Mouse (Mus musculus): Measurements from ENCODE around the gene Rcan1. TPM values are rescaled to one million over a fixed set of nuclear protein-coding genes. Genes with fewer than 3 reads are reported as not detected.

The Rcan1 gene
- polyA plus RNA-seq, 1 experiment, result 11.6 TPM

DNA sequence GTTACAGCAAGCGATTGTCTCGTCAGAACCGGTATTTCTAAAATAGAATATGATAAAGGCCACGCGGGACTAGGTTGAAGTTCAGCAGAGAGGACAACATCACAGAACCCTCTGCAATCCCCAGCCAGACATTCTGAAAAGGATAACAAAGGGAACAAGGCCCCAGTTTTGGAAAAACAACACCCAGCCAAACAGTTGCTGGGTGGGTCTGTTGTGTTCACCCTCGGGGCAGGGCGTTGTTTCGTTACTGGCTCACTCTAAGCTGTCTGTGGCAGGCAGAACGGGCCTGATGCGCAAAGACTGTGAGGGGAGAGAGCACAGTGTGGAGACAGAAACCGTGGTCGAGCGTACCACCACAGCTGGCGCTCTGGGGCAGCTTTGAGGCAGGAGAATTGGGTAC lies 2.2 kb downstream of the Rcan1 start:
- Histone ChIP-seq H3K27ac (ENCODE audit: control insufficient read depth, insufficient read depth, low read depth, low read length) (no peak overlapping the region), H3K36me3 (ENCODE audit: control insufficient read depth, insufficient read depth, low read length) (no peaks in the 10 kb centered on the region), H3K4me1 (ENCODE audit: control insufficient read depth, insufficient read depth, low read length) (peaks cover 5% of the 10 kb centered on the region), H3K4me3 (ENCODE audit: control insufficient read depth, low read depth, low read length) (no peak overlapping the region), H3K27me3 (ENCODE audit: control insufficient read depth, insufficient read depth, low read length) (no peaks in the 10 kb centered on the region)
- TF ChIP-seq CTCF (IDR thresholded peaks at IDR 0.05; ENCODE audit: control insufficient read depth, insufficient read depth, insufficient replicate concordance, low read depth, low read length), result no peak
- no peak for TF ChIP-seq POLR2A (IDR thresholded peaks at IDR 0.05; ENCODE audit: control insufficient read depth, low read depth, low read length)

DNA sequence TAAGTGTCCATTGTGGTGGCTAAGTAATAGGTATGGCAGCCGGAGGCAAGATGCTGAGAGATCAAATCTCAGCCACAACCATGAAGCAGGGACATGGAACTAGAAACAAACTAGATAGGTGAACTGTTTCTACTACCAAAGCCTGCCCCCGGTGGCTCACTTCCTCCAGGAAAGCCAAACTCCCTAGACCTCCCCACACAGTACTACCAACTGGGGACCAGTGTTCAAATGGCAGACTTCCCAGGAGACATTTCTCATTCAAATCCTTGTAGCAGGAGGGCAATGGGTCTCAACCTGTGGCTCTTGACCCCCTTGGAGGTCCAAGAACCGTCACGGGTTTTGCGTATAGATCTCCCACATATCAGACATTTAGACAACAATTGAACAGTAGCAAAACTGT lies 3.6 kb downstream of the Rcan1 start:
- H3K4me1 ChIP-seq (ENCODE audit: control insufficient read depth, insufficient read depth, low read length), result peaks cover 5% of the 10 kb centered on the region
- H3K36me3 ChIP-seq (ENCODE audit: control insufficient read depth, insufficient read depth, low read length), result no peaks in the 10 kb centered on the region
- H3K4me3 ChIP-seq (ENCODE audit: control insufficient read depth, low read depth, low read length), result no peak overlapping the region
- H3K27me3 ChIP-seq (ENCODE audit: control insufficient read depth, insufficient read depth, low read length), result no peaks in the 10 kb centered on the region
- no peak for TF ChIP-seq CTCF (IDR thresholded peaks at IDR 0.05; ENCODE audit: control insufficient read depth, insufficient read depth, insufficient replicate concordance, low read depth, low read length)
- TF ChIP-seq POLR2A (IDR thresholded peaks at IDR 0.05; ENCODE audit: control insufficient read depth, low read depth, low read length), result no peak
- no peak overlapping the region for H3K27ac ChIP-seq (ENCODE audit: control insufficient read depth, insufficient read depth, low read depth, low read length)

DNA sequence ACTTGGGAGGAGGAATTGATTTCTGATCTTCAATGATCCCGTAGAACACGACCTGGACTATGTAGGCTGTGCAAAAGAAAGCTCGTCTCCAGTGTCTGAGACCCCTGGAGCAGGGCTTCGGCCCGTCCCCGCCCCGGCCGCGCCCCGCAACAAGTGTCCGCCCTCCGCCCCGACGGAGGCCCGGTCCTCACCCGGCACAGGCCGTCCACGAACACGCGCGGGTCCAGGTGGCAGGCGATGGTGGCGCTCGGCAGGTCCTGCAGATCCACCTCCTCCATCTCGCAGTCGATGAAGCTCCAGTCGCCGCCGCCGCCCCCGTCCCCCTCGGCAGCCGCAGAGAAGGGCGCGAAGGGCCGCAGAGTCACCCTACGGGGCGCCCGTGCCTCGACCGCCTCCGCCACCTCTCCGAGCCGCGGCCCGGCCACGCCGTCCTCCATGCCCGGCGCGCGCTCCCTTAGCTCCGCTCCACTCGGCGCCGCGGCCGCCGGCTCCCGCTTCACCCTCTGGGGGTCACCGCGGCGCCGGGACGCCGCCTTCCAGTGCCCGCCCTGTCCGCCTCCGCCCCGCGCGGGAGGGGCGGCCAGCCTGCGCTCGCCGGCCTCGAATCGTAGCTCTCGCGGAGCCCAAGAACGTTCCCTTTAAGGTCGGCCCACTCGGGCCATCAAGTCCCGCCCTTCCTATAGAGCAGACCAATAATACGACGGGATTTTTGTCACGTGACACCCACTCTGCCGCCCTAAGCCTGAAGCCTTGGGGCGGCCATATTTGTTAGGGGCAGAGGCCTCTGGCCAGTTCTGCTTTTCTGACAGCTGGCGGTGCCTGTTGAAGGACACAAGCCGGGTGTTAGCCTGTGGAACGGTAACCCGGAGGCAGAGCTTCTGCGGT lies 4.8 kb downstream of the Rcan1 start:
- Histone ChIP-seq H3K4me3 (ENCODE audit: control insufficient read depth, low read depth, low read length) (peak overlapping the region; percentile 89), H3K36me3 (ENCODE audit: control insufficient read depth, insufficient read depth, low read length) (no peaks in the 10 kb centered on the region), H3K27me3 (ENCODE audit: control insufficient read depth, insufficient read depth, low read length) (no peaks in the 10 kb centered on the region), H3K4me1 (ENCODE audit: control insufficient read depth, insufficient read depth, low read length) (peaks cover 5% of the 10 kb centered on the region), H3K27ac (ENCODE audit: control insufficient read depth, insufficient read depth, low read depth, low read length) (peak overlapping the region; percentile 67)
- TF ChIP-seq POLR2A (IDR thresholded peaks at IDR 0.05; ENCODE audit: control insufficient read depth, low read depth, low read length), result no peak; the same call in 1 of the 2 replicates
- TF ChIP-seq CTCF (IDR thresholded peaks at IDR 0.05; ENCODE audit: control insufficient read depth, insufficient read depth, insufficient replicate concordance, low read depth, low read length), result no peak

DNA sequence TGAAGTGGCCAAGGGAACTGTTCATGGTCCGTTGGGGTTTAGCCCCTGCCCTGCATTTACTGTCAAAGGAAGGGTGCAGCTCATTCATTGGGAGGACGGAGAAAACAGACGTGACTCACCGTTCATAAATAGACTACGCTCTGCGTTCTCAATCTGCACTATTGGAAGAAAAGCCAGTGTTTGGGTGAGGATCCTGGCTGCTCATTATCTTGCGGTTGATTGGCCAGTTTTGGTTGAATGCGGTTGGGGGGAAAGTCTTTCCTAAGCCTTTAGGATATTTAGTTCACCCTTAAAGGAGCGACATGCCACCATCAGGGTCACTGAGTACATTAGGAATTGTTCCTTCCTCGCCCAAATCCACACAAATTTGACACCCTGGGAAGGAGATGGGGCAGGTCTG lies 5.4 kb downstream of the Rcan1 start:
- TF ChIP-seq CTCF (IDR thresholded peaks at IDR 0.05; ENCODE audit: control insufficient read depth, insufficient read depth, insufficient replicate concordance, low read depth, low read length), result no peak
- TF ChIP-seq POLR2A (IDR thresholded peaks at IDR 0.05; ENCODE audit: control insufficient read depth, low read depth, low read length), result no peak
- peaks cover 5% of the 10 kb centered on the region for H3K4me1 ChIP-seq (ENCODE audit: control insufficient read depth, insufficient read depth, low read length)
- no peaks in the 10 kb centered on the region for H3K36me3 ChIP-seq (ENCODE audit: control insufficient read depth, insufficient read depth, low read length)
- no peak overlapping the region for H3K27ac ChIP-seq (ENCODE audit: control insufficient read depth, insufficient read depth, low read depth, low read length)
- peak overlapping the region; percentile 89 for H3K4me3 ChIP-seq (ENCODE audit: control insufficient read depth, low read depth, low read length)
- H3K27me3 ChIP-seq (ENCODE audit: control insufficient read depth, insufficient read depth, low read length), result no peaks in the 10 kb centered on the region

DNA sequence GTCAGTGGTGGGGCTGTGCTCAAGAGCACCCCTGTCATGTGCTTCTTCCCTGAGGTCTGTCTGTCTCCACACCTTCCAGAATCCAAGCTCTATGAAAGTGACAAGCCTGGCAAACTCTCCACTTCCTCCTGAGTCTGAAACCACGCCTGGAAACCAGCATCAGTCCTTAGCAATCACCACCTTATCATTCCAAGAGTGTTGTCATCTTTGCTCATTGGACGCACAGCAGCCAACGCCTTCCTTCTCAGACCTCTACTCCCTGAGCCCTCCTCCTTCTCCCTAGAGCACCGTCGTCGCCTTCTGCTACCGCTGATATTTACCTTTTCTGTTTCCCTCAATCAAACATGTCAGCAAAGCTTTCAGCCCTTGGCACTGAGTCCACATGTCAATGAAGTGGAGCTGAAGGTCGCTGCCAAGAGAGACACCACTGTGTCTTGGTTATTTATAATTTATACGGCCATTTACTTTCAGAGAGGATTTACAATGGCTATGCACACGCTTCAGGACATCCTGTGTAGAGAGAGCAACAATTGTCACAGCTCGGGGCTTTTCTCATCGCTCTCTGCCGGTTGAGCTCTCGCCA lies 6.2 kb downstream of the Rcan1 start:
- no peak for TF ChIP-seq POLR2A (IDR thresholded peaks at IDR 0.05; ENCODE audit: control insufficient read depth, low read depth, low read length)
- TF ChIP-seq CTCF (IDR thresholded peaks at IDR 0.05; ENCODE audit: control insufficient read depth, insufficient read depth, insufficient replicate concordance, low read depth, low read length), result no peak
- Histone ChIP-seq H3K36me3 (ENCODE audit: control insufficient read depth, insufficient read depth, low read length) (no peaks in the 10 kb centered on the region), H3K27ac (ENCODE audit: control insufficient read depth, insufficient read depth, low read depth, low read length) (no peak overlapping the region), H3K4me3 (ENCODE audit: control insufficient read depth, low read depth, low read length) (no peak overlapping the region), H3K4me1 (ENCODE audit: control insufficient read depth, insufficient read depth, low read length) (peaks cover 5% of the 10 kb centered on the region), H3K27me3 (ENCODE audit: control insufficient read depth, insufficient read depth, low read length) (no peaks in the 10 kb centered on the region)

DNA sequence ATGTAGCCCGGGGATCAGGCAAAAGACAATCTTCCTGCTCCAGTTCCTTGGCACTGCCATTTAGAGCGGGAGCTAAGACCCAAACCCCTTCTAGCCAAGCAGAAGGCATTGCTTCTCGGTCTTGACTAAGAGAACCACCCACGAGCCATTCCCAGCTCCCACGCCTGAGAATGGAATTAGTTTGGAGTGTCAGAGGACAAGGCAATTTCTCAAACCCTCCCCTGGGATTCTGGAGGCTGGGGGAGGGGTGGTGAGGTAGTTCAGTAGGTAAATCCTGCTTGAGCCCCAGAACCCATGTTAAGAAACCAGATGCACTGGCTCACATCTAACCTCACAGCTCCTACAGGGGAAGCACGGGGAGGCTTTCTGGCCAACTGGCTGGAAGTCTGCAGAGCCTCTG lies 9.3 kb downstream of the Rcan1 start:
- TF ChIP-seq CTCF (IDR thresholded peaks at IDR 0.05; ENCODE audit: control insufficient read depth, insufficient read depth, insufficient replicate concordance, low read depth, low read length) (no peak), POLR2A (IDR thresholded peaks at IDR 0.05; ENCODE audit: control insufficient read depth, low read depth, low read length) (no peak)

DNA sequence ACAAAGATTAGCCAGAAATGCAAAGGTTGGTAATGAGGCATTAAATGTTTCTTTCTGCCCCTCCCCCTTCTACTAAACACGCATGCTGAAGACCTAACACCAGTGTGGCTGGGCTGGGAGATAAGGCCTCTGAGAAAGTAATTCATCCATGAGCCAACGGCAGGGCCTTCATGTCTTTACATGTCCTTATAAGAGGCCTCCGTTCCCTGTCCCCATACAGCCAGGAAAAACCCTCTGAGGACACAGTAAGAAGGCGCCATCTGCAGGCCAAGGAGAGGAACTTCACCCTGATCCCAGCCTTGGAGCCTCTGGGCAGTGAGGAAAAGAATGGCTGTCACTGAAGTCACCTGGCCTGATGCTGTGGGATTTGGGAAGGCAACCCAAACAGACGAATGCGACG lies 13.1 kb downstream of the Rcan1 start:
- Histone ChIP-seq H3K4me3 (ENCODE audit: control insufficient read depth, low read depth, low read length) (no peak overlapping the region), H3K4me1 (ENCODE audit: control insufficient read depth, insufficient read depth, low read length) (no peaks in the 10 kb centered on the region; the same call in 1 of the 2 replicates), H3K36me3 (ENCODE audit: control insufficient read depth, insufficient read depth, low read length) (no peaks in the 10 kb centered on the region), H3K27me3 (ENCODE audit: control insufficient read depth, insufficient read depth, low read length) (no peaks in the 10 kb centered on the region), H3K27ac (ENCODE audit: control insufficient read depth, insufficient read depth, low read depth, low read length) (no peak overlapping the region)
- TF ChIP-seq POLR2A (IDR thresholded peaks at IDR 0.05; ENCODE audit: control insufficient read depth, low read depth, low read length) (no peak), CTCF (IDR thresholded peaks at IDR 0.05; ENCODE audit: control insufficient read depth, insufficient read depth, insufficient replicate concordance, low read depth, low read length) (peak; percentile 93)

More for the DNA sequence above, 9.3 kb downstream of the Rcan1 start:
- Histone ChIP-seq H3K4me1 (ENCODE audit: control insufficient read depth, insufficient read depth, low read length) (peaks cover 5% of the 10 kb centered on the region), H3K27ac (ENCODE audit: control insufficient read depth, insufficient read depth, low read depth, low read length) (no peak overlapping the region), H3K36me3 (ENCODE audit: control insufficient read depth, insufficient read depth, low read length) (no peaks in the 10 kb centered on the region), H3K4me3 (ENCODE audit: control insufficient read depth, low read depth, low read length) (no peak overlapping the region), H3K27me3 (ENCODE audit: control insufficient read depth, insufficient read depth, low read length) (no peaks in the 10 kb centered on the region)
